Mouse (Mus musculus): Measurements from ENCODE around the gene Tbcel.

Tbcel gene

GRCm38 (mm10) chr9:42382628-42383347 lies 124.8 kb downstream of the Tbcel start:
- DNase-seq (ENCODE audit: low spot score) = no peak

- no peak for DNase-seq (ENCODE audit: low spot score)
Observed at GRCm38 (mm10) chr9:42382063-42382462, 125.5 kb downstream of the Tbcel start.

- no peak for DNase-seq (ENCODE audit: low spot score)
Observed at GRCm38 (mm10) chr9:42378071-42378470, 129.5 kb downstream of the Tbcel start.

- no peak for DNase-seq (ENCODE audit: low spot score)
Observed at GRCm38 (mm10) chr9:42377656-42378055, 130.0 kb downstream of the Tbcel start.

- DNase-seq (ENCODE audit: low spot score) = no peak
Observed at GRCm38 (mm10) chr9:42371670-42372368, 135.8 kb downstream of the Tbcel start.
